Mouse (Mus musculus): ENCODE data around the gene Gm47985. TPM values are rescaled to one million over a fixed set of nuclear protein-coding genes. Genes with fewer than 3 reads are reported as not detected.

The Gm47985 gene
- total RNA-seq, 2 experiments from 2014 or later, result not detected

DNA sequence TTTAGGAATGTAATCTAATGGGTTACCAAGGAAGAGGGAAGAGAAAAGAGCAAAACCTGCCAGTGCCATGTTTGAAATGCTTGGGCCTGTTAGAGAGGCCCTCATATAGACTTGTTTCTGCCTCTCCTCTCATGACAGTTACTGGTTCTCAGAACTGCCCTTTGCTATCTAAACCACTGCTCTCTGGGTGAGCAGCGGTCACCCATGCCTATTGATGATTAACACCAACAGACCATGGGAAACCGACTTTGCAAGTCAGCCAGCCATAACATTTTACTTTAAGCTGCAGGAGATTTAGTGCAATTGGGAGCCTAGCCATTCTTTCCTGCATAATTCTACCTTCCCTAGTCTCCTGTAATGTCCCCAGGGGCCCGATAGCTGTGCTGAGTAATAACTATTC lies 34.1 kb downstream of the Gm47985 start:
- DNase-seq, result no peak
- intact Hi-C loops (cut with DNase I), result no loop called here

DNA sequence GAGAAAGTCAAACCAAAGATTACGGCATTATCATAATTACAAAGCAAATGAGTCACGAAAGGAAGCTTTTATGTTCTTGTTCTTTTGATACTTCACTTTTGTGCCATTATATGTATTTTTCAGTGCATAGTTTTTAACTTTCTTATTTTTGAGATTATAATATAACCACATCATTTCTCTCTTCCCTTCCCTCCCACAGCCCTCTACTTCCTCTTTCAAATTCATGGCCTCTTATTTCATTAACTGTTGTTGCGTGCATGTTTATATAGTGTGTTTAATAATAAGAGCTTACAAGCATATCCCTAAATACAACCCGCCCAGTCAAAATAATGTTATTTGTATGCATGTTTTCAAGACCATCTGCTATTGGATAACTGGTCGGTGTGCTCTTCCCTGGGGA lies 36.7 kb downstream of the Gm47985 start:
- no peak for DNase-seq
- intact Hi-C loops (cut with DNase I), result no loop called here

DNA sequence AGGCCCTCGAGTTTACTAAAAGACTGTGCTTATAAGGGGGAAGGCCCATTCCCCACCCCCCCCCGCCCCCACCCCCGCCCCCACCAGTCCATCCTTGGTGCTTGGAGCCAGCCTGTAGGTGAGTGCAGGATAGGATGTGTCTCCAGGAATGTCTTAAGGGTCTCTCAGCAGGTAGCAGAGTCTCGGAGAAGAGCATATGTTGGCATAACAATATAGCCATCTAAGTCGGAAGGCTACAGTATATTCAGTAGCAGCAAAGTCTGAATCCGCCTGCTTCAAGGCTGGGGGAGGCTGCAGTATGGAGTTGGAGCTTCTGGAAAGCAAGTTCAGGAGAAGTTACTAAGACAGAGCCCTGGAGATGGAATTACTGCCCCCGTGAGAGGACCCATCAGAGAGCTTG lies 37.8 kb downstream of the Gm47985 start:
- intact Hi-C loops (cut with DNase I), result no loop called here
- no peak for DNase-seq

DNA sequence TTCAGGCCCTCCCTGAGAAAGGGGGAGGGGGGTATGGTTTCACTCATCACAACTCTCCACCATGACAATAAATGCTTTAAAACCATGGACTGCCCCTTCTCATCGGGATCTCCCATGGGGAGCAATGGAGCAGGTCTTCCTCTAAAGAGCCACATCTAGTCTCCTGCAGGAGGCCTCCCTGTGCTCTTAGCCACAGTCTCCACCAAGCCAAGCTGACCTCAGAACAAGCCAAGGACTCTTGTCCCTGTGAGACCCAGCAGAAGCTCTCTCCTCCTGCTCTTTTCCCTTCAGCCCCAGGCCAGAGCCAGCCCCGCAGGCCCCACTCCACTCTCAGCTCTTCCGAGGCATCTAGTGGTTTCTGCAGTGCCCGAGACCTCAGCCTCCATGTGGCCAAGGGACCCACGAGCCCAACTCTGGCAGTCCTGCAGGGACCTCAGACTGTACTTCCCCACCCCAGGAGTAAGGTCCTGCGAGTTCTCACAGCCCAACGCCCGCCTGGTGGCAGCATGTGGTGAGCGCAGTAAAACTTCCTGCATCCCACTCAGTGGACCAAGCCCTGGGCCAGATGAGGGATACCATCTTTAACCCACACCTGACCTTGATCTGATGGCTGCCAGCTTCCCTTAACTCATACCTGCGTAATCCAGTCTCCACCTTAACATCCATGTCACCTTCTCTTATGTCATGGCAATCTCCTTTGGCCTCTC lies 40.4 kb downstream of the Gm47985 start:
- intact Hi-C loops (cut with DNase I), result no loop called here

DNA sequence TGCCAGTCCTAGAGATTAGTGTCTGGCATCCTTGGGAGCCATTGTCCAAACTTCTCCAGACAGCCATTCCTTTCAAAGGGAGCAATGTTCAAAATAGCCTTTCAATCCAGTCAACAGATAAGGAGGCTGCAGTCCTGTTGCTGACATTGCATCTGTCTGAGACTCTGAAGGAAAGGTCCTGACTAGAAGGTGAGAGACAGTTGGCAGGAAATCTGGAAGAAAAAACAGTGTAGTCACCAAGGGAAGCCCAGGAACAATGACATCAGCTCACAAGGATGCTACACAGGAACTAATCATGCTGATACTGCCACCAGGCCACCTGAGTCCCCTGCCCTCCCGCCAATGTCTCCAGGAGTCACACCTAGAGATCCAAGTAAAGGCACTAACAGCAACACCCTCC lies 41.0 kb downstream of the Gm47985 start:
- no peak for DNase-seq
- intact Hi-C loops (cut with DNase I), result no loop called here

More for the DNA sequence above, 40.4 kb downstream of the Gm47985 start:
- no peak for DNase-seq

DNA sequence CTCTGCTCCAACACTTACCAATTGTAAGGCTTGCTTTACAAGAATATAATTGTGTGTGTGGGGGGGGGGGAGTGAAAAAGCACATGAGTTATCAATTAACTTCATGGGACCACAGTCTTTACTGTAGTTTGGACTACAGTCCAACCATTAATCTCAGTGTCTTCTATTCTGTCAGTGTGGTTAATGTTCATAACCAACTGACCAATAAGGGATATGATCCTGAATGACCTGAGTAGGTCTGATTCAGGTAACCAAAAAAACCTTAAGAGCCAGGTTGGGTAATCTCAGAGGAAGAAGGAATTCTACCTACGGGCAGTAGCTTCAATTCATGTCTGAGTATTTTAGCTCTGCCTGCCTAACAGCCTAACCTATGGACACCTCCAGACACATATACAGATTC lies 42.2 kb downstream of the Gm47985 start:
- no peak for DNase-seq
- intact Hi-C loops (cut with DNase I), result no loop called here

DNA sequence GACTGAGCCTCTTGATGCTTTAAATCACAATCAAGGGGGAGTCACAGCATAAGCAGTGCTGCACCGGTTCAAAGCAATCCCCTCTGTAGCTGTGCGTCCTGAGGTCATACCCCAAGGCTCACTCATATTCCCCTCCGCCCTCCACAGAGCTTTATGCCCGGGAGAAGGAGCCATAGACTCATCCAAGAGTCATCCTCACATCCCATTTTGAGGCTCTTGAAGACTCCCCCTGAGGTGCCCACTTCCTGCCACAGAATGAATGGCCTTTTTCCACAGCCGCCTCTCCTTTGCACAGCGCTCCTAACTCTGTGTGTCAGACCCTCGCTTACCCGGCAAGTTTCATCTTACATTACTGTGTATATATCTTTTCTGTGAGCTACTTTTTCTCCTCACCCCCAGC lies 45.2 kb downstream of the Gm47985 start:
- DNase-seq, result no peak
- intact Hi-C loops (cut with DNase I), result no loop called here

DNA sequence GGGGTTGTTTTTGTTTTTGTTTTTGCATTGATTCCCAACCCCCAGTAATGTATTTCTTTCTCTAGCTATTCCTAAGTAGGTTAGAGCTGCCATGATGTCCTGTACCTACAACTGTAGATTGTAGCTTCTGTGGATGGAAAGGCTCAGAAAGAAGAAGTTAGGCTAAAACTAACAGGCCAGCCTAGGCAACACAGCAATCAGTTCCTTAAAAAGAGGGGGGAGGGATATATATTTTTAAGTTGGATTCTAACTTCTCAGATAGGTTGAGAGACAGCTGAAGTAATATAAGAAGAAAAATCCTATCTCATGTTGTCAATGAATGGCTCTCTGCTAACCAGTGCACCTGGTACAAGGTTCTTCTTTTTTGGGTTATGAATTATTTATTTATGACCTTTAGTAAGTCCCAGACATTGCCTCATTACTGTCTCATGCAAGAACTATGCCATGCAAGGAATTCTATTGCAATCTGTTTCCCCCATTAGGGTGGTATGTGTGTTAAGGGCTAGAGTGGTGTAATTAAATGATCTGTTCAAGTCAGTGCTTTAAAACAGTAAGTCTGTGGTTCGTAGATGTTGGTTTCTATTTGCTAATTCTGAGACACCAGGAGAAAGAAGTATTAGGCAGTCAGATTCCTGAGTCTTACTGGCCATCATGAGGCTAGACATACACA lies 46.1 kb downstream of the Gm47985 start:
- DNase-seq, result no peak
- intact Hi-C loops (cut with DNase I), result no loop called here

DNA sequence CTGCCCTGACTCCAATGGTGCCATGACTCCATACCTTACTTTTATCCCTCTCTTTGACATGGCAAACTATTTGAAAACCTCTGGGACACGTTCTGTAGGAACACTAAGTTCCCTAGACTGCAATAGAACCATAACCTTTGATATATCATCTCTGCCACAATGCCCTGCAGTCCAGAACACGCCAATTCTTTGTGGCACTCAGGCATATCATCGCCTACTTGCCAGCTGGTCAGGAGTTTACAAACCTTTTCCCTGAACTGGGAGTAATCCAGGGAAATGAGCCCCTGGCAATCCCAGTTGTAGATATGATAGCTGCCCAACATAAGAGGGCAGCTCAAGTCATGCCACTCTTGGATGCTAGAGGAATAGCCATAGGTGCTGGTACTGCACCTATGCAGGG lies 50.0 kb downstream of the Gm47985 start:
- intact Hi-C loops (cut with DNase I), result no loop called here
- no peak for DNase-seq

DNA sequence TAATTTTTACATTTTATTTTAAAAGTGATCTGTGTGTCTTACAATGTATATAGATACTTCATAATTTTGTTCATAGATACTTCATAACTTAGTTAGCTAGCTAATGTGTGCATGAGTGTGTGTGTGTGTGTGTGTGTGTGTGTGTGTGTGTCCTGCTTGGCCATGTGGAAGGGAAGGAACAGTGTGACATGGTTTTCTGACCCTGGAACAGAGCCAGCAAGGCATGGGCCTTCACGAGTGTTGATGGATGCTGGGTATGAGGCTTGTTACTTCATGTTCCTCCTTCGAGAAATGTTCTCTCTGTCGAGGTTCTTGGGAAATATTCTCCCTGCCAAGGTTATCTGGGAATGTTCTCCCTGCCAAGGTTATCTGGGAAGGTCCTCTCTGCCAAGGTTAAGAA lies 51.4 kb downstream of the Gm47985 start:
- intact Hi-C loops (cut with DNase I), result no loop called here
- no peak for DNase-seq

Other genes starting within 250 kb of the Gm47985 start
- 1 to 10 TPM; 4.9 to 5.4 TPM for gene Hmcn1, start 189.1 kb upstream of the Gm47985 start, total RNA-seq (2021)
- gene Gm8947, start 9.8 kb downstream of the Gm47985 start, total RNA-seq (2021), result under 1 TPM in 1 of 2 experiments, not detected in 1; 0.15 TPM
- gene Gm47995, start 15.9 kb downstream of the Gm47985 start, total RNA-seq (2021), result under 1 TPM in 1 of 2 experiments, not detected in 1; 0.69 TPM
- gene 3110040M04Rik, start 21.6 kb downstream of the Gm47985 start, total RNA-seq (2021), result not detected
- gene Gm47996, start 27.6 kb downstream of the Gm47985 start, total RNA-seq (2021), result under 1 TPM in 1 of 2 experiments, not detected in 1; 0.31 TPM
- gene Ivns1abp, start 161.9 kb downstream of the Gm47985 start, total RNA-seq (2021), result 100 to 1,000 TPM in 1 of 2 experiments, 10 to 100 TPM in 1; 97.4 to 111 TPM
- gene Swt1, start 245.9 kb downstream of the Gm47985 start, total RNA-seq (2021), result 1 to 10 TPM; 8.8 to 9.8 TPM
- gene Trmt1l, start 246.0 kb downstream of the Gm47985 start, total RNA-seq (2021), result 10 to 100 TPM; 12.4 to 12.8 TPM